Mouse (Mus musculus): ENCODE measurements around the gene Marc1.

Gene Marc1

DNA sequence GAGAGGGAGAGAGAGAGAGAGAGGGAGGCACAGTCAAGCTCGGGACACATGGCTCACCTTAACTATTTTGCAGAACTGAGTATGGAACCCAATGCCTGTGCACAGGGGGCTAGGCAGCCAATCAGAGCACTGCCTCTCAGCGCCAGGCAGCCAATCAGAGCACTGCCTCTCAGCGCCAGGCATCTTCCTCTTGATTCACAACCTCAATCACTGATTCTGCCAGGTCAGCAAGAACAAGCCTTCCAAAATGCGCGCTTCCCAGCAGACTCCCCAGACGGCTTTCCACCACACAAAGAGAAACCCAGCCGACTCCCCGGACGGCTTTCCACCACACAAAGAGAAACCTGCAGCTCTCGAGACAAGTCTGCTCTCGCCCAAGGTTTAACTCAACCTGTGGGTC, 11.6 kb upstream of the Marc1 start:
- no peak for DNase-seq (ENCODE audit: low spot score in 2 of 2)

DNA sequence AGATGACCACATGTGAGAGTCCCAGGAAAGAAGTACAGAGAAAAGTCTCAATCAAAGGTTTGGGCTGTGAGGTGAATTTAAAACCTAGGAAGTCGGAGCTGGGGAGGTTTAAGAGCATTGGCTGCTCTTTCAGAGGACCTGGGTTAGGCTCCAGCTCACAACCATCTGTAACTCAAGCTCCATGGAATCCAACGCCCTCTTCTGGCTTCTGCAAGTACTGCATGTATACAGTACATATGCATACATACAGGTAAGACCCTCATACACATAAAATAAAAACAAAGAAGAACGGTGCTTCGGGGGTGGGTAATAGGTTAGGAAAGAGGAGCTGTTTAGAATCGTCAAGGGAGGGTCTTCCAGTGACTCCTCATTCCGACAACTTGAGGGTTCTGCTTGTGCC, 6.7 kb upstream of the Marc1 start:
- no peak for DNase-seq (ENCODE audit: low spot score in 2 of 2)

DNA sequence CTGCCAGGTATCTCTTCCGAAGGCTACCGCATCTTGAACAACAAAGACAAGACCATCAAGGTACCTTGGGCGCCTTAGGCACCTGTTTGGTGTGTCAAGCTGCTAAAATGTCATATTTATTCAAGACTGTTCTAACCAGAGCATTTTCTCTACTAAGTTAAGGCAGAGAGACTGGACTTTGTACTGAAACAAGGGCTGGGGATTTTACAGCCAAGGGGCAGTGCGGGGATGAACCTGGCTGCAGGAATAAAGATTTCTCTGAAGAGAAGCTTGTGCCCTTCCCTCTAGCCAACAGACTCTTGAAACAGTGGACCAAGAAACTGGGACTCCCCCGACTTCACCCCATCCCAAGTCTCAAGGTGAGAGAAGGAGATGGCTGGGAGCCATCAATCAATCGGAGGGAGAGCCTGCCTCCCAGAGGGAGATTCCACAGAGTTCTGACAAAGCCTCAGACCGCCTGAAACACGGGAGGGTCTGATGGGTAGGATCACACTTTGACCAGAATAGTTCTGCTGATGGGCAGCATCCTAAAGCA, 670 bp upstream of the Marc1 start:
- DNase-seq (ENCODE audit: low spot score in 2 of 2) = no peak

DNA sequence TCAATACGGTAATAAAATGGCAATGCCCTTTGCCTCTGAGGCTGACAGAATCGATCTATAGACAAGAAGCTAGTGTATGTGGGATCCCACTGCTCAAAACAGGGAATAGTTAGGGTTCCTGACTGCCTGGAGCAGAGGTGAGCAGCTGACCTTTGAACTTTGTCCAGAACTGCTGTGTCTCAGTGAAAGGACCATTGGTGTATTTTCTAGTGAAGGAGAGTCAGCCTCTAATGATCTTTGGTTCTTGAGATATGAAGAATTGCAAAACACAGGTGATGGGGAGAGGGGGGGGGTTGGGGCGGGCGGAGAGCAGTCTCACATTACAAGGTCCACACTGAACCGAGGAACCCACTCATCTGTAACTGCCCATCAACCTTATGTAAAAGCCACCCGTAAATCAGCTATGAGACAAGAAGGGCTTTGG, 1.5 kb downstream of the Marc1 start:
- no peak for DNase-seq (ENCODE audit: low spot score in 2 of 2)

DNA sequence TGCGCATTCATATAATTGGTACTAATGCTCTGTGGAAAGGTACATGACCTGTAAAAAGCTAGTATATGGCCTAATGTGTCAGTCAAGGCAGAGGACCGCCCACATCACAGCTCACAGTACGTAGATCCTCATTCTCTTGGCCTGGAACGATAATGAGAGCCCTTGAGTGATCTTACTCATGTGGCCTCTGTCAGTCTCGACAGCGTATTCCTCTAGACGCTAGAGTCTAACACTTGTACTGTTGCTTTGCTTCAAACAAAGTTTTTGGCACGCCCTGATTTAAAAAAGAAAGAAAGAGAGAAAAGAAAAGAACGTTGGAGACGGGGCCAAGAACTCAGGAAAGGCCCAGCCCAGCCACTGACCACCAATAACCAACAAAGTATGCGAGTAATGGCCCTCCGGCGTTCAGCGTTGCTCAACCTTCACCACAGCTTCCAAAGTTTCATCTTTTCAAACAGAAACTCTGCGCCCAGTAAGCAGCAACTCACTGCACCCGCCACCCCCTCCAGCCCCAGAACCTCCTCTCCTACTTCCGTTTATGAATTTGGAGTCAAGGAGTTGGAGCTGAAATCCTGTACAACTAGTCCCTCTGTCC, 2.6 kb downstream of the Marc1 start:
- DNase-seq (ENCODE audit: low spot score in 2 of 2) = no peak

DNA sequence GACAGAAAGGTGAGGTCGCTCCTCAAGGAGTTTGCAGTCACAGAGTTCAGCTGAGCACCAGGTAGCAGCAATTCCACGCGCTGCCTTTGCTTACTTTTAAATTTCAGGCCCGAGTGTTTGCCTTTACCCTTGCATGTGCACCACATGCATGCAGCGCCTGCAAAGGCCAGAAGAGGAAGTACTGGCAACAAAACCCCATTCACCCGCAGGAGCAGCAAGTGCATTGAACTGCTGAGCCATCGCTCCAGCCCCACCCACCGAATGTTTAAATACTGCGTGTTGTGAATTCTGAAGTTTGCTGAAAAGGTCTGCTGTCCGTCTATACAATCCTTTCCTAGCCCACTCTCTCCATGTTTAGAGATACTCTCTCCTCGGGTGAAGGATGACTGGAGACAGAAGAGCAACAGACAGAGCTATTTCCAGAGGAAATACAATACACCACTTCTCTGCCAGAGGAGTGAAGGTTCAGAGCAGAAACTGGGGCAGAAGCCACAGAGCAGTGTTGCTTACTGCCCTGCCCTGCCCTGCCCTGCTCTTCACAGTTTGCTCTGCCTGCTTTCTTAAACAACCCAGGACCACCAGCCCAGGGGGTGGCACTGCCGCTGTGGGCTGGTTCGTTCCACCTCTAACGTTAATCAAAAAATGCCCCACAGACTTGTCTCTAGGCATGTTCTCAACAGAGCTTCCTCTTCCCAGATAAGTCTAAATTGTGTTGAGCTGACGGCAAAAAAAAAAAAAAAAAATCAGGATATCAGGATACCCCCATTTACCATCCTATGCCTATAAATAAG, 3.3 kb downstream of the Marc1 start:
- no peak for DNase-seq (ENCODE audit: low spot score in 2 of 2)

DNA sequence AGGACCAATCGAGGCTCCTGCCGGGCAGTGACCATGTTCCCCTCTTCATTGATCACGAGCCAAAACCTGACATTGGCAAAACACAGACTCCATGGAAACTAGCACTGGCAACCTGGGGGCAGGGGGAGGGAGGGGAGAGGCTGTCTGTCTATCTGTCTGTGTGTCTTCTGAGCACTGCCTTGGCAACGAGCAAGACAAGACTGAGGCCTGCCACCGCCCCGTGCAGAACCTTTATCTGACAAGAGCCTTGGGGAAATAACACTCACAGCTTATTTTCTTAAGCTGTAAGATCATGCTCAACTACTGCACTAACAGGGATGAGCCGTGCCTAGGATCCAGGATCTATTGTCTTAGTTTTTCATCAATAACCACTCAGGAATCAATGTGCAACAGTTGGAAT, 4.0 kb downstream of the Marc1 start:
- DNase-seq (ENCODE audit: low spot score in 2 of 2) = no peak

DNA sequence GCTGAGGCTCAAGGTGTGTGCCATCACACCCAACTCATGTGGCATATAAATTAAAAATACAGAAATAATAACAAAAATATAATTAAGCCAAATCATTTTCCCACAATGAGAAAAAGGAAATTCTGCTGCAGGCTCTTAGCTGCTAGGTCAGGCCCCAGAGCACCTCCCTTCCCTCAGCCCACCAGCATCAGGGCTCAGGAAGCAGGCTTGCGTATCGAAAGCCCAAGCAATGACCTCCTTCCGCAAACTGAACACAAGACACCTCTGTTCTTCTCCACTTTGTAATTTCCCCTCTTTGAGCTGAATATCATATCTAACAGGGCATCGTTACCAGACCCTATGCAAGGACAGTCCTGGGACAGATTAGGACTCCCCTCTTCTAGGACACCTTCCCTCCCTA, 5.4 kb downstream of the Marc1 start:
- DNase-seq (ENCODE audit: low spot score in 2 of 2) = no peak

DNA sequence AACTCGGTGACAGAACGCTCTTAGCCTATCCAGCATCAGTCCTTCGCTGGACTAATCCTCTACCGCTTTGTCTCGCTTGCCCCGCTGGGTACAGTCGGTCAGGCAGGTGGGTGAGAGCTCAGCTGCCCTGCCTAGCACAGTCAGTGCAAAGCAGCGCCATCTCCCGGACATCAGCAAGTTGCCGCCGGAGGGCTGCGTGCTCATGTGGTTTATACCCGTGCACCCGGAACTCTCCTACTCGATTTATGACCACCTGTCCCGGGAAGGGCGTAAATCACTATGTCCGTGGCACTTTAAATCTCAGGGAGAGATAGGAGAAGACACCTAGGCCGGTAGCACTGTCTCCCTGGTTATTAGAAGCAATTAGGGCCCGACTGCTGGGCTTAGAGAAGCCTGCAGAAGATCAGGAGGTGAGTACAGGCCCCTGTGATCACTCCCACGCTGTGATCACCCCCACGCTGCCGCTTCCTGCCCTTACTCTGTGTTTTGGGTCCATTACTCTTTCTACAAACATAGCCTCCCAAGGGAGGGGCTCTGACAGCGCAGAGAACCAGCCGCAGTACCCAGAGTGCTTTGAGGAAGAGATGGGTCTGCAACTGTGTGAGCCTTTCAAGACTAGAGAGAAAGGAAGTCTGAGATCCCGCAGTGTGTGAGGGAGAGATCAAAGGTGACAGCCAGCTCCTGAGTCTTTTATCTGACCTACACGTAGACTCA, 17.8 kb downstream of the Marc1 start:
- peak; percentile 60 to 71 for DNase-seq (ENCODE audit: low spot score in 2 of 2)

DNA sequence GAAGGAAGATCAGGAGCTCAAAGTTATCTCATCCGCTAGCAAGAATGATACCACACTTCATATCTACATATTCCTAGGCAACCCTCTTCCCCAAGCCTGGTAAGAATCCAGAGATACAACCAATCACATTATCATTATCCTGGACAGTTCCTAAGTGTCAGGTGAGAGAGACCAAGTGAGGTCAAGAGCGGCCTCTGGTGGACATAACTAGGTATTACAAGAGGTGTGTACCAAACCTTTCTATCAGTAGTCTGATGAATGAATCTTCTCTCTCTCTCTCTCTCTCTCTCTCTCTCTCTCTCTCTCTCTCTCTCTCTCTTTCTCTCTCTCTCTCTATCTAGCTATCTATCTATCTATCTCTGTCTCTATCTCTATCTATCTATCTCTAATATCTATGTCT, 20.0 kb downstream of the Marc1 start:
- peak in 1 of 2 experiments; percentile 33 for DNase-seq (ENCODE audit: low spot score in 2 of 2)

DNA sequence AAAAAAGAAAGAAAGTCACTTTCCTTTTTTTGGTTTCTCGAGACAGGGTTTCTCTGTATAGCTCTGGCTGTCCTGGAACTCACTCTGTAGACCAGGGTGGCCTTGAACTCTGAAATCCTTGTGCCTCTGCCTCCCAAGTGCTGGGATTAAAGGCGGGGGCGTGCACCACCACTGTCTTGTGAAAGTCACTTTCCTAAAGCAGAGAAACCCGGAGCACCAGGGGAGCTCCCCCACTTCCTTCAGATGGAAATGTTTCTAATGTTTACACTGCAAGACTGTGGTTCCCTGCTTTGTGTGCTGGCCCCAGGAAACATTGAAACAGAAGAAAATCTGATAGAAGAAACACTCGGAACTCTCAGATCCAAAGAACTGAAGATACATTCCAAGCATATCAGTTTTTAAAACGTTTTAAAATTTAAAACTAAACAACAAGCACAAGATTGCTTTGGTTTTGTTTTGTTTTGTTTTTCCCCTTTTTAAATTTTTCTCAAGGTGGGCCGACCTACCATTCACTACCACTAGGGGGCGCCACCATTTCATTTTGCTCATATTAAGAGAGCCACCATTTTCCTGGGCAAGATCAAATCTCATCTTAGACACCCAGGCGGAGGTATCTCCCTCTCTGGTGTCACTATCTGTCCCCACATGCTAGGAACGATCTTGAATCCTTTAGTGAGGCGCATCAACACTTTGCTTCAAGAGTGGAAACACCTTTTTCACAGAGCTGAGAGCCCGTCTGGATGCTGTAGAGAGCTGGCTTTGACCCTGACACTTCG, 24.5 kb downstream of the Marc1 start:
- no peak for DNase-seq (ENCODE audit: low spot score in 2 of 2)

DNA sequence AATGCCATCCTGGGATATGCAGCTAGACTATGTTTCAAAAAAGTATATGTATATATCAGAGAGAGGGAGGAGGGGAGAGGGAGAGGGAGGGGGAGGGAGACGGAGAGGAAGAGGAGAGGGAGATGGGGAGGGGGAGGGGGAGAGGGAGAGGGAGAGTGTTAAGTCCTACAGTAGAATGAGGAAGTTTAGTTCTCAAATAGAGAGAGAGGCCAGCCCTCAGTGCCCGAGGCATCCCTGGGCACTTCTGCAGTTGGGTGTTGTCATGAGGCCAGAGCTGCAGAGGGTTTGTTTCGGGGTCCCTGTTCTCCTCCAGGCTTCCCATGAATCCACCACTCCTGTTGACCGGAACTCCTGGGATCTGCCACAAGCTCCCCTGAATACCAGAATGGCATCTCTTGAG, 27.5 kb downstream of the Marc1 start:
- no peak for DNase-seq (ENCODE audit: low spot score in 2 of 2)

DNA sequence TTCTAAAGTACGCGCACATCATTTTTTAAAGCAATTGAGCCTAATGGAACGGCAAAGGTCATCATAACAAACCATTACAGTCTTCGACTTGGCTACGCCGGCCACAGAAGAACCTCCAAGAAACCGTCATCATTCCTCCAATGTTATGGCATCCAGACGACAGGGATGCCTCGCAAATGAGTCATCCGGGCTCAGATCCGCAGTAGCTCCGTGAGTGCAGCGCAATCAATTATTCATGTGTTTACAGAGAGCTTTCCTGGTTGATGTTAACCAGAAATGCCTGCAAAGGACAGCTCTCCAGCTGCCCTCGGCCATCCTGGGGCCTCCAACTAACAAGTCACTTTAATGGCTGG, 29.0 kb downstream of the Marc1 start:
- DNase-seq (ENCODE audit: low spot score in 2 of 2) = no peak

DNA sequence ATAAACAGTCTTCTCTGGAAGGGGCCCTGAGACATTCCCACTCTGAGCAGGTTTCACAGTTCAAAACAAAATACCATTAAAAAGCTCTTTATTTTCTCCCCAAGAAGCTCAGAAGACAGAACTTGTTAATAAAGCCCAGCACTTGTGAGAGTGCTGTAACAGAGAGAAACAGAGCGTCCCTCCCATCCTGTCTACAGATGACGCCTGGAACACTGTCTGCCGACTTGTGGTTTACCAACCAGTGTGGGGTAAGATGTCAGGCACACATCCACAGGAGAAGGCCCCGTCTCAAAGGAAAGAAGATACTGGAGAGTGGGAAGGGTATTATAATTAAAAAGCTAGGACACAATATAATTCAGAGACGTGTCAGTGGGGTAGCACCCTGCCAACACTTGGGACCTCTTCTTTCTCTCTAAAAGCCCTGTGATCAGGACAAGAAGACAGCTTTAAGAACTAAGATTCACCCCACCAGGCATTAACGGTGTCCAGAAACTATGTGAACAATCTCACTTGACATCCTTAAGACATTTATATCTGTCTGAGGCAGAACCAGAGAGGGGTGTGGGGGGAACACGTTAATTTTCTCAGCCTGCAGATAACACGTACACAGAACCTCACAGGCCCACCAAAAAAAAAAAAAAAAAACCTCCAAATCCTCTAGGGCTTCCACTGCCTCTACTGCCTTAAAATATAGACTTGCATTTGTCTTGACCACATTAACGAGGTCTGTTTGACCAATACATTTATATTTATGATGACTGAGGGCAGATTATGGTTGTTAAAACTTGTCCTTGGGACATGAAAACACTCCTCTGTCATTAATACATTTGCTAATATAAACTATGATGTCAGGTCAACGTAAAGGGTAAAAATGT, 29.6 kb downstream of the Marc1 start:
- no peak for DNase-seq (ENCODE audit: low spot score in 2 of 2)

DNA sequence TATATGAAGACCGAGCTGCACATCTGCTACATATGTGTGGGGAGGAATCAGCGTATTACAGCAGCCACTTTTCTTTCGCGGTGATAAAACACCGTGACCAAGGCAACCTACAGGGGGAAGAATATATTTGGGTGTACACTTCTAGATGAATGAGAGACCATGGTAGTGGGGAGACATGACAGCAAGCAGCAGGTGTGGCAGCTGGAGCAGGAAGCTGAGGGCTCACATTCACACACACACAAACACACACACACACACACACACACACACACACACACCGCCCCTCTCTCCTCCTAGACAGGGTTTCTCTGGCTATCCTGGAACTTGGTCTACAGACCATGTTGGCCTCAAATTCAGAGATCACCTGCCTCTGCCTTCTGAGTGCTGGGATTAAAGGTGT, 33.0 kb downstream of the Marc1 start:
- DNase-seq (ENCODE audit: low spot score in 2 of 2) = no peak

DNA sequence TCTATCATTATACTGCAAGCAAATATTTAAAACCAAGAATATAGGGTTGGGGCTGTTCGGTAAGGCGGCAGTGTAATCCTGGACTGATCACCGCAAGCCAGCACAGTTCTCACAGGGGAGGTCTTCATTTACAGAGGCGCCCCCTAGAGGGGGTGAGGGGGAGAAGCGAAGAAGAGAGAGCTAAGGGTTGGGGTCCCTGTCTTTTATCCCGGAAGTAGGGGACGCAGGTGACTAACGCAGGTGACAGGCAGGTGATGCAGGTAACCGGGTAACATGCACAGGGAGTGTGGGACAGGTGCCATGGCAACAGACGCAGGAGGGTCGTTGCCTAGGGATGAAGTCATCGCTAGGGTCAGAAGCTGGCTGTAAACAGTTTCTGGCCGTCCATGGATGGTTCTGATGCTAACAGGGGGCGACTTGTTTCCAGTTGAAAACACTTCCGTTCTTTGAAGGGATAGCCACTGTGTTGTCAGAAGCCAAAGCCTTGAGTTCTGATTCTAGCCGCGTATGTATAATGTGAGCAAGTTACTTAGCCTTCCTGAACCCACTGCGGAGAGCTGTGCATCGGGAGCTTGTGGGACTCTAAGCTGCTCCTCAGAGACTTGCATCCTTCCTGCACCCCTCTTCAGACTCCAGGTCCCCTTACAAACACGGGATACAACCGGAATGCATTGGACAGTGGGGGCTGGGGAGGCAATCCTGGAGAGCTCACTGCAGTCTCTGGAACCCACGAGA, 33.9 kb downstream of the Marc1 start:
- no peak for DNase-seq (ENCODE audit: low spot score in 2 of 2)

DNA sequence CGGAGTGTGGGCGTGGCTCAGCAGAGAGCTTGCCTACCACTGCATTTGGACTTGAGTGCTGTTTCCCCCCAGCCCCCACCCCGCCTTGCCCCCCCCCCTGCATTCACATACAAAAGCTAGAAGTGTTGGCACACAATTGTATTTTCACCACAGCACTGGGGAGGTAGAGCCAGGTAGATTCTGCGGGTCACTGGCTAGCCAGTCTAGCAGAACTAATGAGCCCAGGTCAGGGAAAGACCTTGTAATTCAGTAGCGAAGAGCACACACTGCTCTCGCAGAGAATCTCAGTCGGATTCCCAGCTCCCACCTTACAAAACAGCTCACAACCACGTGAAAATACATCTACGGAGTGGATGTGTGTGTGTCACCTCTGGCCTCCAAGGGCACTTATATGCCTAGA, 35.8 kb downstream of the Marc1 start:
- no peak for DNase-seq (ENCODE audit: low spot score in 2 of 2)

DNA sequence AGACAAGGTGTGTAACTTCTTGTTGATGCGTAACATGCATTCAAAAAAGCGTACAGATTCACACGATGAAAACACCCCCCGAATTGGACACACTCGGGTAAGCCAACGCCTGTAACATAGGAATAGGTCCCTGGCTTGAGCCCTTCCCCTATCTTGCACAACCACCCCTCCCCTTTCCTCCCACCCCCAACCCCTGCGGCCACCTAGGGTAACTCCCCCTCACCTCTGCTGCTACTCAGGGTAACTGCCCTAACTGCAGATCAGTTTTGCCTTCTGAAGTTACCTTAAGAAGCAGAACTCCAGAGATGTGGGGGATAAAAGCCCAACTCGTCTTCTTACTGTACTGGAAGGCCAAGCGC, 39.2 kb downstream of the Marc1 start:
- DNase-seq (ENCODE audit: low spot score in 2 of 2) = no peak

DNA sequence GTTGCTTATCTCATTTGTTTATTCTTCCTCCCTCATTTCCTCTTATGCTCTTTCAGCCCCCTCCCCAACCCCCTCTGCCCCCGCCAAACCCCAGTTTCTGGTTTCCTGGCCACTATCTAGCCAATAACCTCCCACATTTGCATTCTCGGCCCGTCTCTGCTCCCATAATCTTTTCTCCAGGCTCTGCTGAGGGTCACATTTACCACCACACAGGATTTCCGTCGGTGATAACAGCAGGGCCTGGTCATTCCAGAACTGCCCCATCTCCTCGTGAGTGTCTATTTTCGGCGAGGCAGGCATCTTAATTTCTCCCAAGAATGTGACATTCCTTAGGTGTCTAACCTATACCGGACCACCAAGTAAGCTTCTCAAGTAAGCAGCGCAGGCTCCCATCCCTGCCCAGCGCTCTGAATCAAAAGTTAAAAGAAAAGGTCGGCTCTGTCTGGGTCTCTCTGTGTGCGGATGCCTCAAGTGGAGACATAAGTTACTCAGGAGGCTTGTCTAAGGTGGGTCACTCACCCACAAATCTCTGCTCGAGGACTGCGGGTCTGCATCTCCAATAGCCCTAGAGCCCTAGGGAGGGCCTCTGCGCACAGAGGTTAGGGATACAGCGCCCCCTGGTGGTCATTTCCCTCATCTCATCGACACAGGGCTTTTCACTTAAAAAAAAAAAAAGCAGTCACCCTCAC, 39.8 kb downstream of the Marc1 start:
- peak; percentile 48 to 71 for DNase-seq (ENCODE audit: low spot score in 2 of 2)

DNA sequence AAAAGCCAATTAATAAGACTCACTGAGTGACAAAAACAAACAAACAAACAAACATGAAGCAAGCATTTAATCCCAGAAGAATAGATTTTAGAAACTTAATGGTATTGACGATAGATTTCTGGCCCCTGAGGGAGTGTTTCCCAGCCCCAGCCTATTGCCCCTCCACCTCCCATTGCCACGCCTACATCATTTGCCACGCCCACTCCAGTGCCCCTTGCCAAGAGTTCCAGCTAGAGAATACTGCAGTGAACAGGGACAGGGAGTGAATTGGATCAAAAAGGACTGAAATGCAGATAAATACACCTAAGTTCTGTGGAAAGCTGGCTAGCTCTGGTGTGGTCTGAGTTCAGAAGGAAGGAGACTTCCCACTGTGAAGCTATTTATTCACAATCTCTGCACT, 47.2 kb downstream of the Marc1 start:
- DNase-seq (ENCODE audit: low spot score in 2 of 2) = no peak
